Comparison of ENCODE assay signal across 9 mouse cellular contexts in genomic region chr12:113103846-113104451, GRCm38 (mm10). TPM values are rescaled to one million over a fixed set of nuclear protein-coding genes. Genes with fewer than 3 reads are reported as not detected.
DNase-seq lines count a peak whose midpoint lies in the region; ATAC-seq and TF ChIP-seq lines count a peak whose summit lies in the region.
"Had no signal": no experiment of that assay in that cellular context is flagged by ENCODE, and none has a peak within 500 bp of the region (broad histone marks: within the 10 kb centered on the region; RNA-seq: fewer than 3 reads in every experiment).

No protein-coding gene starts in this region.

- peak; percentile 26 for DNase-seq in embryonic facial prominence, embryonic 11.5 days (ENCODE audit: low spot score)
- DNase-seq in embryonic facial prominence, embryonic 10.5 days (ENCODE audit: low spot score) = no peak
- peak; percentile 32 for DNase-seq in thymus, adult 2 months
- DNase-seq in thymus, postnatal 36 days = no peak
- DNase-seq in induced T-regulatory cell, adult 2 months (ENCODE audit: low read depth) = peak; percentile 60
- DNase-seq in yolk sac, embryonic 10.5 days (ENCODE audit: low spot score) = peak; percentile 65
- no peak for DNase-seq in forebrain, embryonic 11.5 days (ENCODE audit: low spot score)
- no peak for DNase-seq in hindbrain, embryonic 11.5 days (ENCODE audit: low spot score)

- H3K27me3 ChIP-seq in embryonic facial prominence, embryonic 11.5 days (ENCODE audit: control insufficient read depth, insufficient read depth, low read length) = no peaks in the 10 kb centered on the region
- H3K27me3 ChIP-seq in embryonic facial prominence, embryonic 10.5 days (replicated peaks; ENCODE audit: low read depth, poor library complexity, severe bottlenecking) = no peaks in the 10 kb centered on the region
- no peaks in the 10 kb centered on the region for H3K27me3 ChIP-seq in thymus, adult 2 months (ENCODE audit: control insufficient read depth, insufficient read depth, low read length)
- H3K27me3 ChIP-seq in forebrain, embryonic 11.5 days (ENCODE audit: control insufficient read depth, insufficient read depth, low read length) = no peaks in the 10 kb centered on the region
- H3K27me3 ChIP-seq in hindbrain, embryonic 11.5 days (ENCODE audit: control insufficient read depth, insufficient read depth, low read length) = no peaks in the 10 kb centered on the region
- H3K27me3 ChIP-seq: Patski had no signal

- no peak overlapping the region for H3K27ac ChIP-seq in embryonic facial prominence, embryonic 11.5 days (replicated peaks; ENCODE audit: low read depth, low read length)
- no peak overlapping the region for H3K27ac ChIP-seq in embryonic facial prominence, embryonic 10.5 days (replicated peaks)
- H3K27ac ChIP-seq in thymus, adult 2 months (ENCODE audit: control insufficient read depth, insufficient read depth, low read length) = no peak overlapping the region
- no peak overlapping the region for H3K27ac ChIP-seq in forebrain, embryonic 11.5 days (ENCODE audit: low read depth, low read length)
- H3K27ac ChIP-seq in hindbrain, embryonic 11.5 days (ENCODE audit: low read depth, low read length) = no peak overlapping the region

- TF ChIP-seq POLR2A in thymus, adult 2 months (IDR thresholded peaks at IDR 0.05; ENCODE audit: control insufficient read depth, extremely low read depth, insufficient read depth, low read length, poor library complexity) = no peak

- H3K4me2 ChIP-seq in embryonic facial prominence, embryonic 11.5 days (ENCODE audit: low read depth, low read length) = no peak overlapping the region
- no peak overlapping the region for H3K4me2 ChIP-seq in forebrain, embryonic 11.5 days (ENCODE audit: low read depth, low read length, severe bottlenecking)
- no peak overlapping the region for H3K4me2 ChIP-seq in hindbrain, embryonic 11.5 days (replicated peaks; ENCODE audit: low read depth, low read length)

- H3K9me3 ChIP-seq in embryonic facial prominence, embryonic 11.5 days (replicated peaks; ENCODE audit: control insufficient read depth, low read length) = no peaks in the 10 kb centered on the region
- peaks cover 6% of the 10 kb centered on the region; the same call in 1 of the 2 replicates for H3K9me3 ChIP-seq in embryonic facial prominence, embryonic 10.5 days
- no peaks in the 10 kb centered on the region; the same call in 1 of the 2 replicates for H3K9me3 ChIP-seq in forebrain, embryonic 11.5 days (ENCODE audit: control insufficient read depth, low read length)
- no peaks in the 10 kb centered on the region for H3K9me3 ChIP-seq in hindbrain, embryonic 11.5 days (ENCODE audit: control insufficient read depth, low read length)

- no peaks in the 10 kb centered on the region; the same call in 1 of the 2 replicates for H3K36me3 ChIP-seq in embryonic facial prominence, embryonic 11.5 days (replicated peaks; ENCODE audit: control insufficient read depth, insufficient read depth, low read depth, low read length)
- H3K36me3 ChIP-seq in embryonic facial prominence, embryonic 10.5 days (replicated peaks) = peaks cover 87% of the 10 kb centered on the region
- no peaks in the 10 kb centered on the region for H3K36me3 ChIP-seq in thymus, adult 2 months (ENCODE audit: control insufficient read depth, insufficient read depth, low read length)
- no peaks in the 10 kb centered on the region; the same call in 1 of the 2 replicates for H3K36me3 ChIP-seq in forebrain, embryonic 11.5 days (ENCODE audit: control insufficient read depth, insufficient read depth, low read length)
- H3K36me3 ChIP-seq in hindbrain, embryonic 11.5 days (ENCODE audit: control insufficient read depth, insufficient read depth, low read length) = no peaks in the 10 kb centered on the region

- H3K4me1 ChIP-seq in embryonic facial prominence, embryonic 11.5 days (ENCODE audit: control insufficient read depth, insufficient read depth, low read length) = peaks cover 3% of the 10 kb centered on the region; the same call in 1 of the 2 replicates
- H3K4me1 ChIP-seq in embryonic facial prominence, embryonic 10.5 days = peaks cover 37% of the 10 kb centered on the region
- H3K4me1 ChIP-seq in thymus, adult 2 months (replicated peaks; ENCODE audit: control insufficient read depth, insufficient read depth, low read length) = peaks cover 50% of the 10 kb centered on the region
- peaks cover 14% of the 10 kb centered on the region for H3K4me1 ChIP-seq in forebrain, embryonic 11.5 days (replicated peaks; ENCODE audit: control insufficient read depth, insufficient read depth, low read length)
- peaks cover 2% of the 10 kb centered on the region; the same call in 1 of the 2 replicates for H3K4me1 ChIP-seq in hindbrain, embryonic 11.5 days (replicated peaks; ENCODE audit: control insufficient read depth, insufficient read depth, low read length)

- WGBS in embryonic facial prominence, embryonic 11.5 days = 82% methylated on average over 8 of the region's 8 CpGs
- WGBS in embryonic facial prominence, embryonic 10.5 days = 88% methylated on average over 8 of the region's 8 CpGs
- WGBS in thymus, adult 2 months = 81% methylated on average over 8 of the region's 8 CpGs
- 89% methylated on average over 8 of the region's 8 CpGs for WGBS in forebrain, embryonic 11.5 days
- WGBS in hindbrain, embryonic 11.5 days = 87% methylated on average over 8 of the region's 8 CpGs

- H3K9ac ChIP-seq in embryonic facial prominence, embryonic 11.5 days (replicated peaks; ENCODE audit: low read length) = no peak overlapping the region
- H3K9ac ChIP-seq in forebrain, embryonic 11.5 days (ENCODE audit: low read length) = no peak overlapping the region
- no peak overlapping the region for H3K9ac ChIP-seq in hindbrain, embryonic 11.5 days (ENCODE audit: low read depth, low read length)

- no peak for ATAC-seq in embryonic facial prominence, embryonic 11.5 days (replicated peaks; ENCODE audit: insufficient number of reproducible peaks, low FRiP score, low TSS enrichment, low read depth)
- ATAC-seq in forebrain, embryonic 11.5 days (replicated peaks; ENCODE audit: low FRiP score) = no peak
- ATAC-seq in hindbrain, embryonic 11.5 days (ENCODE audit: low FRiP score) = no peak
- ATAC-seq: Patski had no signal

- no peak overlapping the region for H3K4me3 ChIP-seq in embryonic facial prominence, embryonic 11.5 days (ENCODE audit: low read depth, low read length)
- H3K4me3 ChIP-seq in embryonic facial prominence, embryonic 10.5 days = no peak overlapping the region
- H3K4me3 ChIP-seq in thymus, adult 2 months (ENCODE audit: control insufficient read depth, insufficient read depth, low read length) = no peak overlapping the region
- H3K4me3 ChIP-seq in forebrain, embryonic 11.5 days (ENCODE audit: low read depth, low read length) = no peak overlapping the region
- no peak overlapping the region for H3K4me3 ChIP-seq in hindbrain, embryonic 11.5 days (ENCODE audit: low read depth, low read length)

- TF ChIP-seq CTCF in thymus, adult 2 months (IDR thresholded peaks at IDR 0.05; ENCODE audit: borderline replicate concordance, control insufficient read depth, extremely low read depth, insufficient read depth, low read length, poor library complexity) = peak; percentile 50; the same call in 1 of the 2 replicates

RNA-seq across cellular contexts. Expression of gene Mta1, which starts 5.9 kb away (rescaled TPM):
- 18.7 and 20.7 TPM in 2 replicates for polyA plus RNA-seq in embryonic facial prominence, embryonic 11.5 days (2014; fragmentation: Nextera tagmentation; extraction: Ambion mirVana)
- polyA plus RNA-seq in embryonic facial prominence, embryonic 10.5 days (2016; fragmentation: Nextera tagmentation; extraction: Ambion mirVana) = 20.3 and 21.0 TPM in 2 replicates
- 163 and 208 TPM in 2 replicates for polyA plus RNA-seq in thymus, adult 2 months (2012; rRNA removed)
- 25.3 and 27.7 TPM in 2 replicates for polyA plus RNA-seq in forebrain, embryonic 11.5 days (2014; fragmentation: Nextera tagmentation; extraction: Ambion mirVana)
- polyA plus RNA-seq in hindbrain, embryonic 11.5 days (2014; fragmentation: Nextera tagmentation; extraction: Ambion mirVana) = 17.2 and 19.4 TPM in 2 replicates

RNA-seq across cellular contexts. Expression of gene Tex22, which starts 29.6 kb away (rescaled TPM):
- polyA plus RNA-seq in embryonic facial prominence, embryonic 11.5 days (2014; fragmentation: Nextera tagmentation; extraction: Ambion mirVana) = not detected in 2 replicates
- not detected in 2 replicates for polyA plus RNA-seq in embryonic facial prominence, embryonic 10.5 days (2016; fragmentation: Nextera tagmentation; extraction: Ambion mirVana)
- 0.31 and 0.66 TPM in 2 replicates for polyA plus RNA-seq in thymus, adult 2 months (2012; rRNA removed)
- not detected in 2 replicates for polyA plus RNA-seq in forebrain, embryonic 11.5 days (2014; fragmentation: Nextera tagmentation; extraction: Ambion mirVana)
- 0.26 TPM in 1 of 2 replicates, not detected in the other for polyA plus RNA-seq in hindbrain, embryonic 11.5 days (2014; fragmentation: Nextera tagmentation; extraction: Ambion mirVana)
- polyA plus RNA-seq: Patski had no signal

RNA-seq across cellular contexts. Expression of gene Crip2, which starts 36.1 kb away (rescaled TPM):
- polyA plus RNA-seq in embryonic facial prominence, embryonic 11.5 days (2014; fragmentation: Nextera tagmentation; extraction: Ambion mirVana) = 72.7 and 83.3 TPM in 2 replicates
- 91.8 and 96.4 TPM in 2 replicates for polyA plus RNA-seq in embryonic facial prominence, embryonic 10.5 days (2016; fragmentation: Nextera tagmentation; extraction: Ambion mirVana)
- polyA plus RNA-seq in thymus, adult 2 months (2012; rRNA removed) = 95.9 and 282 TPM in 2 replicates
- 186 and 217 TPM in 2 replicates for polyA plus RNA-seq in forebrain, embryonic 11.5 days (2014; fragmentation: Nextera tagmentation; extraction: Ambion mirVana)
- 208 TPM in 2 replicates for polyA plus RNA-seq in hindbrain, embryonic 11.5 days (2014; fragmentation: Nextera tagmentation; extraction: Ambion mirVana)

RNA-seq across cellular contexts. Expression of gene Crip1, which starts 42.2 kb away (rescaled TPM):
- 63.5 and 72.1 TPM in 2 replicates for polyA plus RNA-seq in embryonic facial prominence, embryonic 11.5 days (2014; fragmentation: Nextera tagmentation; extraction: Ambion mirVana)
- 53.6 and 57.1 TPM in 2 replicates for polyA plus RNA-seq in embryonic facial prominence, embryonic 10.5 days (2016; fragmentation: Nextera tagmentation; extraction: Ambion mirVana)
- 904 and 1,218 TPM in 2 replicates for polyA plus RNA-seq in thymus, adult 2 months (2012; rRNA removed)
- polyA plus RNA-seq in forebrain, embryonic 11.5 days (2014; fragmentation: Nextera tagmentation; extraction: Ambion mirVana) = 61.3 and 66.5 TPM in 2 replicates
- 76.0 and 84.7 TPM in 2 replicates for polyA plus RNA-seq in hindbrain, embryonic 11.5 days (2014; fragmentation: Nextera tagmentation; extraction: Ambion mirVana)

RNA-seq across cellular contexts. Expression of gene Tedc1, which starts 52.3 kb away (rescaled TPM):
- polyA plus RNA-seq in embryonic facial prominence, embryonic 11.5 days (2014; fragmentation: Nextera tagmentation; extraction: Ambion mirVana) = 26.4 and 27.4 TPM in 2 replicates
- polyA plus RNA-seq in embryonic facial prominence, embryonic 10.5 days (2016; fragmentation: Nextera tagmentation; extraction: Ambion mirVana) = 57.5 and 59.4 TPM in 2 replicates
- 96.2 and 125 TPM in 2 replicates for polyA plus RNA-seq in thymus, adult 2 months (2012; rRNA removed)
- 57.2 and 58.2 TPM in 2 replicates for polyA plus RNA-seq in forebrain, embryonic 11.5 days (2014; fragmentation: Nextera tagmentation; extraction: Ambion mirVana)
- polyA plus RNA-seq in hindbrain, embryonic 11.5 days (2014; fragmentation: Nextera tagmentation; extraction: Ambion mirVana) = 28.8 and 31.4 TPM in 2 replicates

Comparison
In these comparisons a context has a peak if more than half of its experiments do, and no peak if none do; other contexts are left out.
1. DNase-seq: peak in embryonic facial prominence, embryonic 11.5 days (single experiment), thymus, adult 2 months (single experiment), induced T-regulatory cell, adult 2 months (single experiment) and yolk sac, embryonic 10.5 days (single experiment); none in embryonic facial prominence, embryonic 10.5 days (single experiment), thymus, postnatal 36 days (0 of 2), forebrain, embryonic 11.5 days (single experiment) and hindbrain, embryonic 11.5 days (single experiment).